Mouse (Mus musculus): ENCODE data around the gene Tnfrsf14. TPM values are rescaled to one million over a fixed set of nuclear protein-coding genes. Genes with fewer than 3 reads are reported as not detected.

Tnfrsf14 gene
- total RNA-seq, 4 experiments from 2014 or later, result 1.5 to 3.0 (median 2.8) TPM

GRCm38 (mm10) chr4:154916662-154917061, 11.7 kb downstream of the Tnfrsf14 start:
- no peak for DNase-seq (ENCODE audit: low spot score in 2 of 2)

GRCm38 (mm10) chr4:154915286-154915685, 13.1 kb downstream of the Tnfrsf14 start:
- DNase-seq (ENCODE audit: low spot score in 2 of 2), result no peak

GRCm38 (mm10) chr4:154914707-154915106, 13.7 kb downstream of the Tnfrsf14 start:
- no peak for DNase-seq (ENCODE audit: low spot score in 2 of 2)

GRCm38 (mm10) chr4:154914252-154914651, 14.1 kb downstream of the Tnfrsf14 start:
- DNase-seq (ENCODE audit: low spot score in 2 of 2), result no peak

GRCm38 (mm10) chr4:154913845-154914244, 14.5 kb downstream of the Tnfrsf14 start:
- DNase-seq (ENCODE audit: low spot score in 2 of 2), result no peak

GRCm38 (mm10) chr4:154911644-154912043, 16.7 kb downstream of the Tnfrsf14 start:
- no peak for DNase-seq (ENCODE audit: low spot score in 2 of 2)

GRCm38 (mm10) chr4:154910606-154911522, 17.5 kb downstream of the Tnfrsf14 start:
- DNase-seq (ENCODE audit: low spot score in 2 of 2), result no peak

GRCm38 (mm10) chr4:154908490-154908889, 19.9 kb downstream of the Tnfrsf14 start:
- DNase-seq (ENCODE audit: low spot score in 2 of 2), result no peak

GRCm38 (mm10) chr4:154907833-154908232, 20.5 kb downstream of the Tnfrsf14 start:
- DNase-seq (ENCODE audit: low spot score in 2 of 2), result peak in 1 of 2 experiments; percentile 50

- DNase-seq (ENCODE audit: low spot score in 2 of 2), result peak; percentile 57 to 86
Measured at GRCm38 (mm10) chr4:154904185-154905071, 23.9 kb downstream of the Tnfrsf14 start.

GRCm38 (mm10) chr4:154902371-154902770, 26.0 kb downstream of the Tnfrsf14 start:
- DNase-seq (ENCODE audit: low spot score in 2 of 2), result no peak

- peak; percentile 62 to 87 for DNase-seq (ENCODE audit: low spot score in 2 of 2)
Measured at GRCm38 (mm10) chr4:154898506-154899446, 29.6 kb downstream of the Tnfrsf14 start, which contains the start of gene Fam213b. TSS of gene Fam213b (minus strand) at chr4:154899135.

- no peak for DNase-seq (ENCODE audit: low spot score in 2 of 2)
Measured at GRCm38 (mm10) chr4:154897676-154898465, 30.5 kb downstream of the Tnfrsf14 start.

GRCm38 (mm10) chr4:154895549-154895948, 32.8 kb downstream of the Tnfrsf14 start:
- no peak for DNase-seq (ENCODE audit: low spot score in 2 of 2)

GRCm38 (mm10) chr4:154890887-154891286, 37.5 kb downstream of the Tnfrsf14 start:
- no peak for DNase-seq (ENCODE audit: low spot score in 2 of 2)

- no peak for DNase-seq (ENCODE audit: low spot score in 2 of 2)
Measured at GRCm38 (mm10) chr4:154887593-154888250, 40.6 kb downstream of the Tnfrsf14 start.

GRCm38 (mm10) chr4:154886876-154887592, 41.3 kb downstream of the Tnfrsf14 start:
- no peak for DNase-seq (ENCODE audit: low spot score in 2 of 2)

- DNase-seq (ENCODE audit: low spot score in 2 of 2), result no peak
Measured at GRCm38 (mm10) chr4:154885416-154885815, 42.9 kb downstream of the Tnfrsf14 start.

Measured in left cerebral cortex, adult 8-10 months (tissue).